Mouse (Mus musculus) mesoderm, embryonic 11.5 days (tissue): Measurements from ENCODE around the gene Gm38392.

ENCODE experiments used
- DNase-seq: peaks from one replicate; pipeline ENCODE4 v3.0.0-alpha.2; 2012; ENCODE audit warnings: low read depth, low spot score

Gm38392 gene

GRCm38 (mm10) chr3:88200161-88200971, 86.6 kb downstream of the Gm38392 start:
- DNase-seq, result no peak

GRCm38 (mm10) chr3:88199541-88200110, 87.4 kb downstream of the Gm38392 start:
- DNase-seq, result no peak

- DNase-seq, result no peak
These were observed 88.4 kb downstream of the Gm38392 start for GRCm38 (mm10) chr3:88198505-88199020.

GRCm38 (mm10) chr3:88197741-88198504, 89.1 kb downstream of the Gm38392 start:
- no peak for DNase-seq
